Mouse (Mus musculus) G1E (cell line): ENCODE results near the gene Cul5. TPM values are rescaled to one million over a fixed set of nuclear protein-coding genes. Genes with fewer than 3 reads are reported as not detected.
A peak's percentile ranks its signal among the peaks of the same experiment; 100 is the strongest.

Source experiments
- ATAC-seq: 2 replicates; pipeline ENCODE4 v1.8.0; 2016; ENCODE audit warnings: mild to moderate bottlenecking; ENCODE audit not compliant: insufficient number of reproducible peaks, poor library complexity, low FRiP score, severe bottlenecking; ENCODE audit errors: extremely low read depth
- DNase-seq: peaks from one replicate; pipeline ENCODE4 v3.0.0; 2012; ENCODE audit warnings: low spot score
- H3K27me3 ChIP-seq: 2 replicates; pipeline ENCODE4 v1.6.1; 2012; ENCODE audit warnings: mild to moderate bottlenecking, low read length, inconsistent platforms; ENCODE audit not compliant: insufficient read depth
- H3K36me3 ChIP-seq: replicated peaks from 2 replicates; pipeline ENCODE3; 2012; ENCODE audit warnings: mild to moderate bottlenecking, inconsistent platforms
- H3K4me1 ChIP-seq: 2 replicates; pipeline ENCODE4 v1.6.1; 2012; ENCODE audit warnings: low read depth, low read length, inconsistent platforms, mixed read lengths; ENCODE audit not compliant: insufficient read depth
- H3K4me3 ChIP-seq: 2 replicates; pipeline ENCODE4 v1.5.1; 2012; ENCODE audit warnings: low read depth, mild to moderate bottlenecking, inconsistent platforms, low read length, moderate library complexity, mixed read lengths
- H3K9me3 ChIP-seq: replicated peaks from 2 replicates; pipeline ENCODE4 v1.6.1; 2012; ENCODE audit warnings: inconsistent platforms
- CTCF ChIP-seq: IDR thresholded peaks from 2 replicates; pipeline ENCODE4 v1.5.1; 2012; ENCODE audit warnings: low read depth, low read length, inconsistent platforms, mixed read lengths
- GATA1 ChIP-seq: IDR thresholded peaks from 2 replicates; pipeline ENCODE4 v1.6.1; 2012; ENCODE audit warnings: borderline replicate concordance, low read length, inconsistent platforms, mixed read lengths
- GATA2 ChIP-seq: IDR thresholded peaks from 2 replicates; pipeline ENCODE4 v1.6.1; 2012; ENCODE audit warnings: low read depth, low read length, inconsistent platforms, borderline replicate concordance
- POLR2AphosphoS5 ChIP-seq: IDR thresholded peaks from 2 replicates; pipeline ENCODE4 v1.6.1; 2012; ENCODE audit warnings: low read depth, low read length, inconsistent platforms; ENCODE audit not compliant: insufficient replicate concordance
- TAL1 ChIP-seq: conservative IDR thresholded peaks from 2 replicates; pipeline ENCODE4 v1.6.1; 2012; ENCODE audit warnings: low read depth, low read length, inconsistent platforms, mixed read lengths
- polyA plus RNA-seq: library from polyadenylated mRNA; stranded (reverse); fragments of >175 nt; gene quantifications from 2 replicates; pipeline ENCODE4 v1.2.3, GENCODE M21; 2012
- total RNA-seq, 2 experiments: library from RNA; stranded (forward) in 1 of 2; stranded (reverse) in 1 of 2; fragments of 200-1000 nt in 1 of 2; fragments of >200 nt in 1 of 2; fragmentation: Nextera tagmentation in 1 of 2; gene quantifications; 2 replicates each; pipeline ENCODE4 v1.2.3; 2014 to 2017

The Cul5 gene
- total and polyA plus RNA-seq, 3 experiments: 6.5 to 60.9 (median 44.8) TPM

- H3K27me3 ChIP-seq: no peaks in the 10 kb centered on the region
- peaks cover 29% of the 10 kb centered on the region for H3K36me3 ChIP-seq
- TF ChIP-seq POLR2AphosphoS5: no peak
- TF ChIP-seq GATA2: no peak
- TF ChIP-seq CTCF: no peak
- no peak for TF ChIP-seq TAL1
- no peak for TF ChIP-seq GATA1
- H3K4me3 ChIP-seq: peak overlapping the region; percentile 96
- peaks cover 35% of the 10 kb centered on the region for H3K4me1 ChIP-seq
- no peaks in the 10 kb centered on the region for H3K9me3 ChIP-seq
- ATAC-seq (no peak), DNase-seq (no peak)
Measured at GRCm38 (mm10) chr9:53666665-53667019, 3.2 kb downstream of the Cul5 start.

- ATAC-seq (no peak), DNase-seq (no peak)
- TF ChIP-seq CTCF (no peak), GATA2 (no peak), TAL1 (no peak), POLR2AphosphoS5 (no peak), GATA1 (no peak)
- H3K9me3 ChIP-seq: no peaks in the 10 kb centered on the region
- H3K4me1 ChIP-seq: peaks cover 35% of the 10 kb centered on the region
- H3K36me3 ChIP-seq: peaks cover 29% of the 10 kb centered on the region
- no peaks in the 10 kb centered on the region for H3K27me3 ChIP-seq
- H3K4me3 ChIP-seq: no peak overlapping the region
Measured at GRCm38 (mm10) chr9:53665428-53665827, 4.4 kb downstream of the Cul5 start.

- no peaks in the 10 kb centered on the region for H3K27me3 ChIP-seq
- TF ChIP-seq GATA2 (no peak), TAL1 (no peak), POLR2AphosphoS5 (no peak), GATA1 (no peak), CTCF (no peak)
- H3K4me1 ChIP-seq: peaks cover 30% of the 10 kb centered on the region
- no peaks in the 10 kb centered on the region for H3K9me3 ChIP-seq
- no peak overlapping the region for H3K4me3 ChIP-seq
- H3K36me3 ChIP-seq: peaks cover 26% of the 10 kb centered on the region
- ATAC-seq (no peak), DNase-seq (no peak)
Measured at GRCm38 (mm10) chr9:53664819-53665218, 5.0 kb downstream of the Cul5 start.

- peaks cover 74% of the 10 kb centered on the region for H3K36me3 ChIP-seq
- ATAC-seq: no peak
Measured at GRCm38 (mm10) chr9:53634796-53635195, 35.0 kb downstream of the Cul5 start.

GRCm38 (mm10) chr9:53615246-53615645, 54.6 kb downstream of the Cul5 start:
- Histone ChIP-seq H3K27me3 (no peaks in the 10 kb centered on the region), H3K9me3 (no peaks in the 10 kb centered on the region), H3K36me3 (peaks cover 53% of the 10 kb centered on the region), H3K4me1 (peaks cover 2% of the 10 kb centered on the region; the same call in 1 of the 2 replicates), H3K4me3 (no peak overlapping the region)
- ATAC-seq: no peak
- no peak for DNase-seq
- no peak for TF ChIP-seq TAL1
- TF ChIP-seq GATA1: no peak
- TF ChIP-seq GATA2: no peak

More at GRCm38 (mm10) chr9:53634796-53635195, 35.0 kb downstream of the Cul5 start:
- Histone ChIP-seq H3K4me3 (no peak overlapping the region), H3K27me3 (no peaks in the 10 kb centered on the region), H3K9me3 (no peaks in the 10 kb centered on the region), H3K4me1 (no peaks in the 10 kb centered on the region)
- no peak for DNase-seq
- TF ChIP-seq POLR2AphosphoS5 (no peak), GATA2 (no peak), CTCF (no peak), GATA1 (no peak), TAL1 (no peak)

- no peak overlapping the region for H3K4me3 ChIP-seq
- no peaks in the 10 kb centered on the region for H3K9me3 ChIP-seq
- TF ChIP-seq POLR2AphosphoS5: no peak
- H3K4me1 ChIP-seq: peaks cover 10% of the 10 kb centered on the region
- H3K27me3 ChIP-seq: no peaks in the 10 kb centered on the region
- DNase-seq: no peak
- ATAC-seq: no peak
- H3K36me3 ChIP-seq: peaks cover 45% of the 10 kb centered on the region
Measured at GRCm38 (mm10) chr9:53614286-53614685, 55.5 kb downstream of the Cul5 start.
